Mouse (Mus musculus) heart, embryonic 13.5 days (tissue): Measurements from ENCODE around the gene Plekhm1. TPM values are rescaled to one million over a fixed set of nuclear protein-coding genes. Genes with fewer than 3 reads are reported as not detected.
"Not testable (repeated sequence)": the region's sequence is repeated elsewhere in the genome, so short reads cannot be mapped to it uniquely, and the experiment has no call there.

ENCODE experiments used
- ATAC-seq: fragments of 200-750 bp; cut with Nextera tagmentation; 2 replicates; pipeline ENCODE4 v1.8.0; 2017; ENCODE audit warnings: moderate TSS enrichment; ENCODE audit not compliant: insufficient number of reproducible peaks, low FRiP score, low TSS enrichment; ENCODE audit errors: extremely low read depth
- H3K27ac ChIP-seq: fragments of 300-500 bp; sonication (generic); replicated peaks from 2 replicates; pipeline ENCODE4 v1.5.1; 2015; ENCODE audit warnings: moderate library complexity, mild to moderate bottlenecking, inconsistent platforms
- H3K27me3 ChIP-seq: fragments of 300-500 bp; sonication (generic); replicated peaks from 2 replicates; pipeline ENCODE4 v1.6.1; 2015; ENCODE audit warnings: mild to moderate bottlenecking, inconsistent platforms
- H3K36me3 ChIP-seq: fragments of 300-500 bp; sonication (generic); 2 replicates; pipeline ENCODE4 v1.6.1; 2015; ENCODE audit warnings: mild to moderate bottlenecking, inconsistent platforms
- H3K4me1 ChIP-seq: fragments of 300-500 bp; sonication (generic); 2 replicates; pipeline ENCODE4 v1.6.1; 2015; ENCODE audit warnings: inconsistent platforms
- H3K4me2 ChIP-seq: fragments of 300-500 bp; sonication (generic); 2 replicates; pipeline ENCODE4 v1.6.1; 2015; ENCODE audit warnings: inconsistent platforms, mild to moderate bottlenecking, moderate library complexity
- H3K4me3 ChIP-seq: fragments of 300-500 bp; sonication (generic); 2 replicates; pipeline ENCODE4 v1.5.1; 2015; ENCODE audit warnings: moderate library complexity, mild to moderate bottlenecking, inconsistent platforms
- H3K9ac ChIP-seq: fragments of 300-500 bp; sonication (generic); 2 replicates; pipeline ENCODE4 v1.6.1; 2015; ENCODE audit warnings: inconsistent platforms, mild to moderate bottlenecking, moderate library complexity
- H3K9me3 ChIP-seq: fragments of 300-500 bp; sonication (generic); 2 replicates; pipeline ENCODE4 v1.6.1; 2016; ENCODE audit warnings: inconsistent platforms
- WGBS: fragments of 180-500 bp; shearing (Covaris S2); methylation state at CpG from one replicate; pipeline ENCODE4 v1.1.7; 2015; ENCODE audit warnings: mixed read lengths; 5-methylcytosine and 5-hydroxymethylcytosine counted together
- polyA plus RNA-seq: library from polyadenylated mRNA; unstranded; fragments of >200 nt; fragmentation: Nextera tagmentation; extraction: Ambion mirVana; gene quantifications from 2 replicates; pipeline ENCODE4 v1.2.1, GENCODE M21; 2015

Gene Plekhm1
- polyA plus RNA-seq, 1 experiment from 2014 or later = 5.3 TPM

- Histone ChIP-seq H3K9me3 (no peaks in the 10 kb centered on the region), H3K27ac (no peak overlapping the region), H3K4me1 (peaks cover 19% of the 10 kb centered on the region), H3K9ac (no peak overlapping the region), H3K36me3 (peaks cover 16% of the 10 kb centered on the region), H3K4me3 (no peak overlapping the region), H3K27me3 (peaks cover under 1% of the 10 kb centered on the region; the same call in 1 of the 2 replicates), H3K4me2 (no peak overlapping the region)
- 88% methylated on average over 13 of the region's 13 CpGs for WGBS
- ATAC-seq = no peak
Observed at GRCm38 (mm10) chr11:103408880-103409279, 3.6 kb downstream of the Plekhm1 start.

DNA sequence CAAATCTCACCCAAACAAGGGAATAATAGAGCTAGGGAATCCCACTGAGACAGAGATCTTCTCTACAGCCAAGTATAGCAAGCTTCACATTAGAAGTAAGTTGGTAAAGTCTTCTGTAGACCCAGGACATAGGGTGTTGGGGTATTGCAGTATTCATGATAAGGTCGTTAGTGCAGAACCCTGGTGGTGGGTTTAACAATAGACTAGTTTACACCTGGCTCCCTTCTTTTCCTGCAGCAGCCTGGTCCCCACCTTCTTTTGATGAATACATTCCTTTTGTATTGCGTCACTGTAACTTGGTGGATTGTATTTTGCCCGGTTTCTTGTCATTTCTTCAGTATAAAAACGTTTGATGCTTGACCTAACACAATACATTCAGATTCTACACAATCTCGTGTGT, 5.4 kb downstream of the Plekhm1 start:
- not testable (repeated sequence) for H3K4me2 ChIP-seq, H3K27me3 ChIP-seq, H3K9me3 ChIP-seq, H3K27ac ChIP-seq, H3K9ac ChIP-seq, H3K4me3 ChIP-seq, ATAC-seq
- peaks cover 14% of the 10 kb centered on the region for H3K4me1 ChIP-seq
- 62% methylated on average over 5 of the region's 5 CpGs for WGBS
- peaks cover 30% of the 10 kb centered on the region for H3K36me3 ChIP-seq

- H3K27ac ChIP-seq = no peak overlapping the region
- ATAC-seq = no peak
- peaks cover 30% of the 10 kb centered on the region for H3K36me3 ChIP-seq
- peaks cover 9% of the 10 kb centered on the region for H3K4me1 ChIP-seq
- H3K4me3 ChIP-seq = no peak overlapping the region
- no peak overlapping the region for H3K9ac ChIP-seq
- 70% methylated on average over 7 of the region's 7 CpGs for WGBS
- no peaks in the 10 kb centered on the region for H3K27me3 ChIP-seq
- H3K9me3 ChIP-seq = no peaks in the 10 kb centered on the region
- no peak overlapping the region for H3K4me2 ChIP-seq
Observed at GRCm38 (mm10) chr11:103406551-103406950, 5.9 kb downstream of the Plekhm1 start.

DNA sequence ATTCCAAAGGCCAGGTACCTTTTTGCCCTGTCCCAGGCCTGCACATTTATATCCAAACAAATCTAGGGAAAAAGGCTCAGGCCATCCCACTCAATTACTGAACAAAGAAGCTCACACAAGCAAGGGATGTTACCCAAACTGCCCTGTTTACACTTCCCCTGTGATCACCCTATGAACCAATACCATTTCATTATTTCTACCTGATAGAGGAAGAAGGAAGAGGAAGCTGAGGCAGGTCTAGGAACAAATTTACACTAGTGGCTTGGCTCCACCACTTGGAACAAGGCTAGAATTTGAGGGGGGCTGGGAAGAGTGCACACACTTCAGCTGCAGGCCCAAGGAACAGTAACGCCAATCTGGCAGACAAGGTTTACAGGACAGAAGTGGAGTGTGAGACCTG, 6.7 kb downstream of the Plekhm1 start:
- H3K4me2 ChIP-seq = no peak overlapping the region
- ATAC-seq = no peak
- WGBS = 94% methylated on average over 1 of the region's 1 CpGs

GRCm38 (mm10) chr11:103404618-103405017, 7.9 kb downstream of the Plekhm1 start:
- no peaks in the 10 kb centered on the region for H3K9me3 ChIP-seq
- peaks cover 30% of the 10 kb centered on the region for H3K36me3 ChIP-seq
- no peaks in the 10 kb centered on the region for H3K27me3 ChIP-seq
- no peak for ATAC-seq
- no peaks in the 10 kb centered on the region for H3K4me1 ChIP-seq
- no peak overlapping the region for H3K27ac ChIP-seq
- no peak overlapping the region for H3K9ac ChIP-seq
- no peak overlapping the region for H3K4me2 ChIP-seq
- H3K4me3 ChIP-seq = no peak overlapping the region

More for the DNA sequence above, 6.7 kb downstream of the Plekhm1 start:
- Histone ChIP-seq H3K9me3 (no peaks in the 10 kb centered on the region), H3K36me3 (peaks cover 30% of the 10 kb centered on the region), H3K4me1 (0 out of 2 replicates have a peak, but pooled peaks cover 2% of the 10 kb centered on the region), H3K4me3 (no peak overlapping the region), H3K27ac (no peak overlapping the region), H3K9ac (no peak overlapping the region), H3K27me3 (no peaks in the 10 kb centered on the region)

GRCm38 (mm10) chr11:103403776-103404175, 8.7 kb downstream of the Plekhm1 start:
- Histone ChIP-seq H3K4me3 (no peak overlapping the region), H3K9me3 (no peaks in the 10 kb centered on the region), H3K4me1 (no peaks in the 10 kb centered on the region), H3K9ac (no peak overlapping the region), H3K4me2 (no peak overlapping the region), H3K36me3 (peaks cover 30% of the 10 kb centered on the region), H3K27ac (no peak overlapping the region), H3K27me3 (no peaks in the 10 kb centered on the region)
- ATAC-seq = no peak
- 61% methylated on average over 4 of the region's 4 CpGs for WGBS

DNA sequence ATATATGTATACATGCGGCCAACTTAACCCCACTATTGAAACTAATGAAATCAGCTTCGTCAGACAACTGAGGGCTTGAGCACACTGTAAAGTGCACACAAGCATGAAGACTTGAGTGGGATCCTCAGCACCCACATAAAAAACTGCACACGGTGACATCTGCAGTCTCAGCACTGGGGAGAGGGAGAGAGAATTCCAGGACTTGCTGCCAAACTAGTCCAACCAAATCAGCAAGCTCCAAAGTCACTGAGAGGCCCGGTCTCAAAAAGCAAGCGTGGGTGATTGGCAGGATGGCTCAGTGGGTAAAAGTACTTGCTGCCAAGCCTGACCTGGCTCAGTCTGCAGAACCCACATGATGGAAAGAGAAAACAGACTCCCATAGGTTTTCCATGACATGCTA, 9.7 kb downstream of the Plekhm1 start:
- no peak overlapping the region for H3K4me3 ChIP-seq
- no peaks in the 10 kb centered on the region for H3K27me3 ChIP-seq
- no peak overlapping the region for H3K4me2 ChIP-seq
- ATAC-seq = no peak
- 86% methylated on average over 5 of the region's 5 CpGs for WGBS
- H3K9me3 ChIP-seq = no peaks in the 10 kb centered on the region
- no peak overlapping the region for H3K9ac ChIP-seq
- H3K27ac ChIP-seq = no peak overlapping the region
- no peaks in the 10 kb centered on the region for H3K4me1 ChIP-seq
- H3K36me3 ChIP-seq = peaks cover 30% of the 10 kb centered on the region

DNA sequence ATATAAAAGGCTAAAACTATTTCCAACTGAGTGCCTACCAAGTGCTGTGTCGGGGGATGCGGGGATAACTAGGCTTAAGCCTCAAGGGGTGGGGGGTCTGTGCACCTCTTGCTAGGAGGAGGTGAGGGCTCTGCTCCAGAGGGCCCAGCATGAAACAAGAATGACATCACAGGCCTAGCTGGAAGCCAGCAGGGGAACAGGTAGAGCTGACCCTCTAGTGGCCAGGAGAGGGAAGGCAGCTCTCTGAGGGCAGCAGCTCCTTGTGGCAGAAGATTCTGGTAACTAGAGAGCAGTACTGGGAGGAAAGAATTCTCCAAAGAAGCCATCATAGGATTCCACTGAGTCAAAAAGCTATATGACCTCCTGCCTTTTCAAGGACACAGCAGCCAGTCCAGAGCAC, 10.3 kb downstream of the Plekhm1 start:
- H3K4me2 ChIP-seq = no peak overlapping the region

GRCm38 (mm10) chr11:103399986-103400385, 12.5 kb downstream of the Plekhm1 start:
- H3K27me3 ChIP-seq = no peaks in the 10 kb centered on the region
- H3K4me1 ChIP-seq = no peaks in the 10 kb centered on the region
- H3K4me3 ChIP-seq = no peak overlapping the region
- ATAC-seq = no peak
- 77% methylated on average over 4 of the region's 4 CpGs for WGBS
- H3K9me3 ChIP-seq = no peaks in the 10 kb centered on the region
- H3K4me2 ChIP-seq = no peak overlapping the region
- no peak overlapping the region for H3K9ac ChIP-seq
- peaks cover 45% of the 10 kb centered on the region for H3K36me3 ChIP-seq
- H3K27ac ChIP-seq = no peak overlapping the region

More for the DNA sequence above, 10.3 kb downstream of the Plekhm1 start:
- Histone ChIP-seq H3K4me3 (no peak overlapping the region), H3K27ac (no peak overlapping the region), H3K4me1 (no peaks in the 10 kb centered on the region), H3K9ac (no peak overlapping the region), H3K36me3 (peaks cover 27% of the 10 kb centered on the region), H3K9me3 (no peaks in the 10 kb centered on the region), H3K27me3 (no peaks in the 10 kb centered on the region)
- WGBS = 51% methylated on average over 2 of the region's 2 CpGs
- ATAC-seq = no peak

GRCm38 (mm10) chr11:103399050-103399449, 13.4 kb downstream of the Plekhm1 start:
- H3K4me1 ChIP-seq = no peaks in the 10 kb centered on the region
- ATAC-seq = no peak
- no peak overlapping the region for H3K4me2 ChIP-seq
- H3K27ac ChIP-seq = no peak overlapping the region
- no peak overlapping the region for H3K4me3 ChIP-seq
- no peaks in the 10 kb centered on the region for H3K27me3 ChIP-seq
- H3K9me3 ChIP-seq = no peaks in the 10 kb centered on the region
- H3K9ac ChIP-seq = no peak overlapping the region
- WGBS = 85% methylated on average over 3 of the region's 3 CpGs
- peaks cover 47% of the 10 kb centered on the region for H3K36me3 ChIP-seq

DNA sequence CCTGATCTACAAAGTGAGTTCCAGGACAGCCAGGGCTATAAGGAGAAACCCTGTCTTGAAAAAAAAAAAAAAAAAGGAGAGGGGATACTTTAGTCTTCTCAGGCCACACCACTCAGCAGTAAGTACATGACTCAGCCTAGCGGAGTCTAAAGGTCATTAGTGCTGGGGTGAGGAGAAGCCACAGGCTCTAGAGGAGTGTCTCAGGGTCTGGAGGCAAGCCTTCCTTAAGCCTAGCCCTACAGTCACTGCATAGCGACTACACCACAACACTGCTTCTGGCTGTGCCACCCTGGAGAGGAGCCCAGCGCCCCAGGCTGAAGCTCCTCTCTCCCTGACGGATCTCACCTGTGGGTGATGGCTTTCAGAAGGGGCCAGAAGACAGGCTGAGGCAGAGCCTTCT, 15.8 kb downstream of the Plekhm1 start:
- Histone ChIP-seq H3K27ac (no peak overlapping the region), H3K9me3 (no peaks in the 10 kb centered on the region), H3K4me3 (no peak overlapping the region), H3K4me1 (no peaks in the 10 kb centered on the region), H3K27me3 (no peaks in the 10 kb centered on the region), H3K36me3 (peaks cover 54% of the 10 kb centered on the region), H3K4me2 (no peak overlapping the region), H3K9ac (no peak overlapping the region)
- 87% methylated on average over 4 of the region's 4 CpGs for WGBS
- no peak for ATAC-seq

- ATAC-seq = no peak
- H3K9me3 ChIP-seq = no peaks in the 10 kb centered on the region
- WGBS = 95% methylated on average over 4 of the region's 4 CpGs
- no peak overlapping the region for H3K27ac ChIP-seq
- H3K4me2 ChIP-seq = no peak overlapping the region
- H3K9ac ChIP-seq = no peak overlapping the region
- H3K4me1 ChIP-seq = no peaks in the 10 kb centered on the region
- no peaks in the 10 kb centered on the region for H3K27me3 ChIP-seq
- H3K36me3 ChIP-seq = peaks cover 57% of the 10 kb centered on the region
- no peak overlapping the region for H3K4me3 ChIP-seq
Observed at GRCm38 (mm10) chr11:103396236-103396635, 16.3 kb downstream of the Plekhm1 start.
